Mouse (Mus musculus): Measurements from ENCODE around the gene Ppp1r14b. TPM values are rescaled to one million over a fixed set of nuclear protein-coding genes. Genes with fewer than 3 reads are reported as not detected.

Ppp1r14b gene
- polyA plus RNA-seq, 1 experiment = 47.1 TPM

DNA sequence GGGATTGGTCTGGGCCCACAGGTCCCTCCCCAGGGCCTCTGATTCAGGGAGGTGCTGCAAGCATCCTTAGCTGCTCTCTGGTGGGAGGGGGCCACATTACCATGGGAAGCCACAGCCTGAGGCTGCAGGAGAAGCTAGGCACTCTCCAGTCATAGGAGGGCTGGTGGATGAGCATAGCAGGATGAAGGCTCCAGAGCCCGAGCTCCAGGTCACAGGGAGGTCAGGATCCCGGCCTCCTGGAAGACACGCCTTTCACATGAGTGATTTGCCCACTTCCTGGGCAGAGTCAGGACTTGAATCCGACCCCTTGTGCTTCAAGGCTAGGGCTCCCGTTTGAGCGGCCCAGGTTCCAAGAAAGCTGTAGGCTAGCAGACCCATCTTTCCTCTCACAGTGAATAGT, 3.1 kb upstream of the Ppp1r14b start:
- no peak for DNase-seq
- no peak overlapping the region for H3K4me3 ChIP-seq (replicated peaks; ENCODE audit: extremely low read depth, low read depth, low read length)
- 41% methylated on average over 6 of the region's 6 CpGs for WGBS
- H3K4me1 ChIP-seq (ENCODE audit: control insufficient read depth, insufficient read depth, low read length) = peaks cover 24% of the 10 kb centered on the region
- no peak for TF ChIP-seq CTCF (IDR thresholded peaks at IDR 0.05; ENCODE audit: insufficient read depth, low read length)
- no peak for TF ChIP-seq POLR2A (IDR thresholded peaks at IDR 0.05; ENCODE audit: borderline replicate concordance, extremely low read depth, low read depth, low read length)

DNA sequence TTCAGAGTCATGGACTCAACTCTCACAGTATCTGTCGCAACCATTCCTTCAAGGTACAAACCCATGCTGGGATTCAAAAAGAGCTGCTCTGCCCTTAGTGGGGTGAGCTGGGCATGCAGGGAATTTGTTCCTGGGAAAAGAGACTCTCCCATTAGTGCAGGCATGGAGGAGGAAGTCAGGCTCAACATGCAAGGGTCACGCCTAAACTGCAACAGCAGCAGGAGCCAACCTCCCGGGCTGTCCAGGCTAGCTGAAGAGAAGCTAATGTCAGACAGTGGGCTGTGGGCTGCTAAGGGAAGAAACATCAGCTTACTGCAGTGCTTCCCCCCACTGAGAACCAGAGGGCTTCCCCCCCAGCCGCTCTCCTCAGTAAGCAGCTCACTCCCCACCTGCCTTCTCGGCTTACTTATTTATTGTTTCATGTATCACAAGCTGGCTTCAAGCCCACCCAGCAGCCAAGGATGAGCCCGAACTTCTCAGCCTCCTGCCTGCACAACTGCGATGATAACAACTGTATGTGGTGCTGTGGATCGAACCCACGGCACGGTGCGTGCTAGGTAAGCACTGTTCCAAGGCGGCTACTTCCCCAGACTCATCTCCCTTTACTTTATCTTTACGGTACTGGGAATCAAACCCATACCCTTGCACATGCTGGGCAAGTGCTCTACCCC, 2.4 kb upstream of the Ppp1r14b start:
- TF ChIP-seq POLR2A (IDR thresholded peaks at IDR 0.05; ENCODE audit: borderline replicate concordance, extremely low read depth, low read depth, low read length) = no peak
- TF ChIP-seq CTCF (IDR thresholded peaks at IDR 0.05; ENCODE audit: insufficient read depth, low read length) = no peak
- DNase-seq = no peak
- 82% methylated on average over 13 of the region's 13 CpGs for WGBS
- peaks cover 25% of the 10 kb centered on the region for H3K4me1 ChIP-seq (ENCODE audit: control insufficient read depth, insufficient read depth, low read length)
- no peak overlapping the region for H3K4me3 ChIP-seq (replicated peaks; ENCODE audit: extremely low read depth, low read depth, low read length)

DNA sequence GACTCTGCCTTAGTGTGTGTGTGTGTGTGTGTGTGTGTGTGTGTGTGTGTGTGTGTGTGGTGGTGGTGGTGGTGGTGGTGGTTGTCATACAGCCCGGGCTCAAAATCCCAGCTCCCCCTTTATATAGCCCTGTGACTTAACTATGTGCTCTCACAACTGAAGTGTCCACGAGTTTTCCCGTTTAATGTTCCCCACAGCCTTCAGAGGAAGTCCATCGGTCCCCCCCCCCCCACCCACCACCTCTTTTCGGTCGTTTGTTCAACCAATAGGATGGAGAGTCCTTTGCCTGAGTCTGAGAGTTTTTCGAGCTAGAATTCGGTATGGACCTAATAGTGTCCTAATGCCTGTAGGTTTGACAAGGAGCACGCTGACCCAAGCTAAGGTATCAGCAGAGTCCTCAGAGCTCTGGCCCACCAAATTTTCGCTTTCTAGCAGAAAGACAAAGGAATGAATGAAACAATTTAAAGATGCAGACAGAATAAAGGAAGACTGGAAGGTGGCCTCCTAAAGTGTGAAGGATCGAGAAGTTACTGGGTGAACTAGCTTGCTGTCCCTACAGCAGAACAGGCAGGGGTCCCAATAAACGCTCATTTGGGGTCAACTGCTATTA, 1.1 kb upstream of the Ppp1r14b start:
- DNase-seq = no peak
- 29% methylated on average over 12 of the region's 12 CpGs for WGBS
- no peak for TF ChIP-seq POLR2A (IDR thresholded peaks at IDR 0.05; ENCODE audit: borderline replicate concordance, extremely low read depth, low read depth, low read length)
- no peak for TF ChIP-seq CTCF (IDR thresholded peaks at IDR 0.05; ENCODE audit: insufficient read depth, low read length)
- no peak overlapping the region for H3K4me3 ChIP-seq (replicated peaks; ENCODE audit: extremely low read depth, low read depth, low read length)
- peaks cover 19% of the 10 kb centered on the region for H3K4me1 ChIP-seq (ENCODE audit: control insufficient read depth, insufficient read depth, low read length)

DNA sequence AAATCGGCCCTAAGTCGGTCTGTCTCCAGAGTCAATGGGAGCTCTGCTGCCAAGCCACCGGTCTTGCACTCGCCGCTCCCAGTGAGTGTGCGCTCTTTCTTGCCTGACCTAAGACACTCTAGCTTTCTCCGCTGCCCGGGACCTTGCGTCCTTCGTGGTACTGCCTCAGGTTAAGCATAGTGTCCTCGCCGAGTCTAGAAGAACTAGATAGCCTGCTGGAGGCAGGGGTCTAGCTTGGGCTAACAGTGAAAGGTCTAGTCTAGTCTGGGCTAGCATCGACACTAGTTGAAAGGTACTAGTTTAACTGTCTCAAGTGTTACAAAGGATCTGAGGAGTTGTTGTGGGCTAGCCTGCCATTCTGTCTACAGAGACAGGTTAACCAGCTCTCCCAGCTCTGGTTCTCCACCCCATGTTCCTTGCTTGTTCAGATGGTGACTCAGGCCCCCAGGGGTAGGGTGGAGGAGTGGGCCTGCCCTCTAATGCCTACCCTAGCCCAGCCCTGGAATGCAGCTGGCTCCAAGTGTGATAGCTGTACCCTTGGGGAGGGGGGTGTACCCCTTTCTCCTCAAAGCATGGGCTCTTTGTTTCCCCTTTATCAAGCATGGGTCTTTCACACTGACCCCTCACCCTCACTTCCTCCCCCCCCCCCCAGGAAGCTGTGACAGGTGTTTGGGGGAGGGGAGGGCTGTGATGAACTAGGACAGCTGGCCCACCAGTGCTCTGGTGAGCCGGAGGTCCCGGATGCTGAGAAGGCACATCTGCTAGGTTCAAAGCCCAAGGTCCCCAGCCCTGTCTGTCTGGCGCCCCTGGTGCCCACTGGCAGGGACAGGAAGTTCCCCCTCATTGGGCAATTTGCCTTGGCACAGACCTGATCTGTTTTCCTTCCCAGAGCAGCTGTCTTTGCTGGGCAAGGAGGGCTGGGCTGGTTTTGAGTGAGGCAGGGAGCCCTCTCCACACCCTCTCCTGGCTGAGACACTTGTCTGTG, 1.1 kb downstream of the Ppp1r14b start, which contains the start of gene Plcb3:
TSS of gene Plcb3 (minus strand) at position 934 of the 985 bp plus-strand sequence.
- TF ChIP-seq CTCF (IDR thresholded peaks at IDR 0.05; ENCODE audit: insufficient read depth, low read length) (0 out of 2 replicates have a peak, but pooled peaks have one; percentile 14), POLR2A (IDR thresholded peaks at IDR 0.05; ENCODE audit: borderline replicate concordance, extremely low read depth, low read depth, low read length) (peak; percentile 15; the same call in 1 of the 2 replicates)
- WGBS = under 1% methylated on average over 16 of the region's 16 CpGs
- Histone ChIP-seq H3K4me3 (replicated peaks; ENCODE audit: extremely low read depth, low read depth, low read length) (peak within 1 kb of the TSS; percentile 61), H3K4me1 (ENCODE audit: control insufficient read depth, insufficient read depth, low read length) (peaks cover 17% of the 10 kb centered on the region)
- DNase-seq = peak; percentile 50

DNA sequence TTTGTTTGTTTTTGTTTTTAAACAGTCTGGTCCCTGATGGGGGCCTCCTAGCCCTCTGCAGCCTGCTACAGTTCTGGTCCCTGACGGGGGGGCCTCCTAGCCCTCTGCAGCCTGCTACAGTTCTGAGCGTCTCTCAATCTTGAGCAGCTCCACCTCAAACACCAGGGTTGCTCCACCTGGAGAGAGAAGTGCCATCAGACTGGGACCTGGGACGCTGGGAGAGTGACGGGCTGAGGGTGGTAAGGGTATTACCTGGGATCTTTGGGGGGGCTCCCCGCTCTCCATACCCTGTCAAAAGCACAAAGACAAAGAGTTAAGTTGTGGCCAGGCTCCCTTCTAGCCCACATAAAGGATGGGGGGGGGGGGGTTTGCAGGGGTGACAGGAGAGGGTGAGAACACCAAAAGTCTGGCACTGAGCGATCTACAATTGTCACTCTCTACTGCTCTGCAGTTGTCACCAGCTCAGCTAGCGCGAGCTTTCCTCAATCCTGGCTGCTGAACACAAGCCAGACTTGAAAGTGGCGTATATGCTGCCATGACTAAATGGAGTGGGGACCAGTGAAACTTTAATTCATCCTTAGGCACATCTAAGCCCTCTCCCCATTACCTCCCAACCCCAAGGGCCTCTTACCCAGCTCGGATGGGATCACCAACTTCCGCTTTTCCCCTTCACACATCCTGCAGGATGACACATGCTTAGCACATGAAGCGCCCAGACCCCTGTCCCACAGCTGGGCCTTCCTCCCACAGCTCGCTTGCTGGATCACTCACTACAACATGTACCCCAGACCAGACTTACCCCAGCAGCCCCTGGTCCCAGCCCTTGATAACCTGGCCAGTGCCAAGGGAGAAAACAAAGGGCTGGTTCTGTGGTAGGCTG, 3.2 kb downstream of the Ppp1r14b start:
- TF ChIP-seq POLR2A (IDR thresholded peaks at IDR 0.05; ENCODE audit: borderline replicate concordance, extremely low read depth, low read depth, low read length) (no peak), CTCF (IDR thresholded peaks at IDR 0.05; ENCODE audit: insufficient read depth, low read length) (no peak)
- H3K4me3 ChIP-seq (replicated peaks; ENCODE audit: extremely low read depth, low read depth, low read length) = no peak overlapping the region
- WGBS = 83% methylated on average over 13 of the region's 13 CpGs
- DNase-seq = no peak
- peaks cover 15% of the 10 kb centered on the region for H3K4me1 ChIP-seq (ENCODE audit: control insufficient read depth, insufficient read depth, low read length)

DNA sequence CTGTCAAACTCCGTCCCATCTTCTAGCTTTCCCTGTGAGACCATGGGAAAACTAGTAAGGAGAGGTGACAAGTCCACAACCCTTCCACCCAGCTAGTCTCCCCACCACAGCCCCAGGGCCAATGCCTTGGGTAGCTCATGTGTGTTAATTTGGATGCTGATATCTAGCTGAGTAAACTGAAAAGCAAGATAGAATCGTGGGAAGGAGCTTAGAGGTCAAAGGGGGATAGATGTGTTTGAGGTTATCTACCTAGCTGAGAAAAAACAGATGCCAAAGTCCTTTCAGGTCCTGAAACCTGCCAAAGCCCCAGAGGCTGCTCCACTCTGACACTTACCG, 3.8 kb downstream of the Ppp1r14b start:
- TF ChIP-seq POLR2A (IDR thresholded peaks at IDR 0.05; ENCODE audit: borderline replicate concordance, extremely low read depth, low read depth, low read length) = no peak
- TF ChIP-seq CTCF (IDR thresholded peaks at IDR 0.05; ENCODE audit: insufficient read depth, low read length) = no peak
- no peak overlapping the region for H3K4me3 ChIP-seq (replicated peaks; ENCODE audit: extremely low read depth, low read depth, low read length)
- peaks cover 15% of the 10 kb centered on the region for H3K4me1 ChIP-seq (ENCODE audit: control insufficient read depth, insufficient read depth, low read length)
- WGBS = 54% methylated on average over 3 of the region's 3 CpGs
- DNase-seq = no peak

DNA sequence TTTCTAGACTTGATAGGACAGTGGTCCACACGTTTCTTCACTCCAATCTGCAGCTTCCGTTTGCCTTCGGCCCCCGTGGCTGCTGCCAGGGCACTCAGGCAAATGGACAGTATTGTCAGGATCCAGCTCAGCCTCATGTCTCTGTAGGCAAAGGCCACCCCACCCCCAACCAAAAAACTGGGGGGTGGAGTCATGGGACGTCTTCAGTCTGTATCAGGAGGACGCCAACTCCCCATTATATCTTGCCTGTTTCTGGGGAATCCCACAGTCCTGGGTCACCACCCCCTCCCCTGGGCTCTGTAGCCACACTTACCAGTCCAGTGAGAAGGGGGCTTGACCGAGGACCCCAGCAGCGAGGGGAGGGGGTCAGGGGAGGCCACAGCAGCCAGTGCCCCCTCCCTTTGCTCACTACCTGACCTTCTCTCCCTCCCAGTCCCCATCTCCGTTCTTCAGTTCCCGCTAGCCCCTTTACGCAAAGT, 4.3 kb downstream of the Ppp1r14b start:
- whole genome bisulfite sequencing = 13% methylated on average over 11 of the region's 11 CpGs
- no peak for TF ChIP-seq POLR2A (IDR thresholded peaks at IDR 0.05; ENCODE audit: borderline replicate concordance, extremely low read depth, low read depth, low read length)
- no peak for TF ChIP-seq CTCF (IDR thresholded peaks at IDR 0.05; ENCODE audit: insufficient read depth, low read length)
- Histone ChIP-seq H3K4me1 (ENCODE audit: control insufficient read depth, insufficient read depth, low read length) (peaks cover 15% of the 10 kb centered on the region), H3K4me3 (replicated peaks; ENCODE audit: extremely low read depth, low read depth, low read length) (peak overlapping the region; percentile 80)
- DNase-seq = no peak

DNA sequence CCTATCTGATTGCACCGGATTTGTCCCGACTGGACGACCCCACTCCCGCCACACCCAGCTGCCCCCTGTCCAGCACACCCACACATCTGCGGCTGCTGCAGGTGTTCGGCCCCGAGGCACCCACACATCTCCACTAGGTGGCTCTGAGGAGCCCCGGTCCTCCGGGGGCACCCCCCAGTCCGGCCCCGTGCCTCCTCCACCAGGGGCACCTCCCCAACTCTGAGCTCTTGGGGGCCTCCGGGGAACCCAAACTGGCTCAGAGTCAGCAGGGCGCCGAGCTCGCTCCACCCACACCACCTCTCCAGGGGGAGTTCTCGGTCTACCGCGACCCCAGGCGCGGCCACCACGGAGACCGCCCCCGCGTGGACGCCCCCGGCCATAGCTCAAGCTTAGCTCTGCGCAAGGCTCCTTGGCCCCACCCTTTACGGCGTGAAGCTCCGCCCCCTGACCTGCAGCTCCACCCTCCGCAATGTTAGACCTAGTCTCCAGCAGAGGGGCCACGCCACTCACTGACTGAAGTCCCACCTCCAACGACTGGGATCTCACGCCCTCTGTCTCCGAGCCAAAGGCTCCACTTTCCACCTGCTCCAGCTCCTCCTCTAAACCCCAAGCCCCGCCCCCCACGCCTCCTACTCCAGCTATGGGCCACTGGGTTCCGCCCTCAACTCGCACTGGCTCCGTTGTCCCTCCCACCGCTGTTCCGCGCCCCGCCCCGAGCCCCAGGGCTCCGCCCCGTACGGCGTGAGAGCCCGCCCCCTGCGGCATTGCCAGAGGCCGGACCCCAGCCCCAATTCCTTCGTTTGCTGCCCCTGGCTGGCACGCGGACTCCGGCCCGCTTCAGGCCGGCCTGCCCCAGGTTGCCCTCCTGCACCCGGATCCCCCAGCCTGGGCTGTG, 5.0 kb downstream of the Ppp1r14b start:
- H3K4me3 ChIP-seq (replicated peaks; ENCODE audit: extremely low read depth, low read depth, low read length) = peak overlapping the region; percentile 80
- peak; percentile 99 for DNase-seq
- peak; percentile 31; the same call in 1 of the 2 replicates for TF ChIP-seq CTCF (IDR thresholded peaks at IDR 0.05; ENCODE audit: insufficient read depth, low read length)
- TF ChIP-seq POLR2A (IDR thresholded peaks at IDR 0.05; ENCODE audit: borderline replicate concordance, extremely low read depth, low read depth, low read length) = peak; percentile 57; the same call in 1 of the 2 replicates
- WGBS = under 1% methylated on average over 58 of the region's 59 CpGs
- peaks cover 15% of the 10 kb centered on the region for H3K4me1 ChIP-seq (ENCODE audit: control insufficient read depth, insufficient read depth, low read length)
